ENCODE assay signal across 9 mouse cellular contexts in the genomic region with DNA sequence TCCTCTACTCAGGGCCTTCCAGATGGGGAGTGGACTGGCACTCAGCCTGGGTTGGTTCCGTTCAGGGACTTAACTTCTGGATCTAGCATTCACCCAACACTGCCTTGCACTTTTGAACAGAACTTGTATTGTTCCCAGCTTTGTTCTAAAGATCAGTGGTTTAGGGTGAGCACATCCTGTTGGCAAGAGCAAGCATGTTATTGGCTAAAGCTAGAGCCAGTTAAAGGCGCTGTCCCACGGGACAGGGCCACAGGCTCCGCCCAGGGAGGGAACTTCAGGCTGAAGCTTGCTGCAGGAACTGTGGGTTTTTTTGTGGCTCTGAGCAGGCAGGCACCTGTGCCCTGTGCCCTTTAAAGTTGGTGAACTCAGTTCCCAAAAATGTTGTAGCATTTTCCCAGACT. TPM values are rescaled to one million over a fixed set of nuclear protein-coding genes. Genes with fewer than 3 reads are reported as not detected.
DNase-seq lines count a peak whose midpoint lies in the region; ATAC-seq and TF ChIP-seq lines count a peak whose summit lies in the region.
"Had no signal": no experiment of that assay in that cellular context is flagged by ENCODE, and none has a peak within 500 bp of the region (broad histone marks: within the 10 kb centered on the region; RNA-seq: fewer than 3 reads in every experiment).

No protein-coding gene starts in this region.

- no peaks in the 10 kb centered on the region for H3K36me3 ChIP-seq in embryonic facial prominence, embryonic 14.5 days (ENCODE audit: control insufficient read depth, insufficient read depth, low read length)
- no peaks in the 10 kb centered on the region for H3K36me3 ChIP-seq in liver, postnatal 0 days (replicated peaks; ENCODE audit: insufficient read depth, low read length)
- no peaks in the 10 kb centered on the region for H3K36me3 ChIP-seq in spleen, adult 2 months (ENCODE audit: control insufficient read depth, insufficient read depth, low read length)
- H3K36me3 ChIP-seq: neural tube, embryonic 13.5 days had no signal

- no peak overlapping the region for H3K9ac ChIP-seq in embryonic facial prominence, embryonic 14.5 days (ENCODE audit: low read depth, low read length)
- peak overlapping the region; percentile 39 for H3K9ac ChIP-seq in liver, postnatal 0 days (replicated peaks)
- H3K9ac ChIP-seq: neural tube, embryonic 13.5 days had no signal

- DNase-seq in 3T3-L1 (ENCODE audit: low read depth, low spot score): peak; percentile 56
- peak; percentile 75 to 82 for DNase-seq in CD8-positive naive resting alpha-beta T cell, adult 2 months (ENCODE audit: low read depth in 2 of 2, low spot score in 2 of 2)
- peak; percentile 79 for DNase-seq in embryonic facial prominence, embryonic 14.5 days (ENCODE audit: low spot score)
- DNase-seq in heart, postnatal 4 days: peak; percentile 81
- peak; percentile 81 for DNase-seq in liver, postnatal 0 days
- DNase-seq in spleen, adult 2 months (ENCODE audit: low read depth in 1 of 2, low spot score in 2 of 2): peak; percentile 87 to 90
- no peak for DNase-seq in frontal cortex, postnatal 25 days (ENCODE audit: low spot score in 2 of 2)

- H3K4me1 ChIP-seq in embryonic facial prominence, embryonic 14.5 days (ENCODE audit: control insufficient read depth, insufficient read depth, low read length): no peaks in the 10 kb centered on the region
- H3K4me1 ChIP-seq in liver, postnatal 0 days (ENCODE audit: insufficient read depth): peaks cover 70% of the 10 kb centered on the region
- H3K4me1 ChIP-seq in spleen, adult 2 months (ENCODE audit: control insufficient read depth, insufficient read depth, insufficient read length): peaks cover 40% of the 10 kb centered on the region
- H3K4me1 ChIP-seq: neural tube, embryonic 13.5 days had no signal

- peak; percentile 55; the same call in 1 of the 2 replicates for ATAC-seq in embryonic facial prominence, embryonic 14.5 days (ENCODE audit: low read depth)
- peak; percentile 76 for ATAC-seq in liver, postnatal 0 days
- ATAC-seq in erythroid progenitor cell, adult 5-6 weeks (replicated peaks; ENCODE audit: low FRiP score, poor library complexity, severe bottlenecking): no peak

- H3K27ac ChIP-seq in embryonic facial prominence, embryonic 14.5 days (replicated peaks; ENCODE audit: low read depth, low read length): no peak overlapping the region; the same call in 1 of the 2 replicates
- H3K27ac ChIP-seq in liver, postnatal 0 days (ENCODE audit: low read depth): peak overlapping the region; percentile 96
- peak overlapping the region; percentile 89 for H3K27ac ChIP-seq in spleen, adult 2 months (ENCODE audit: insufficient read depth, low read length)
- H3K27ac ChIP-seq: neural tube, embryonic 13.5 days had no signal

- no peaks in the 10 kb centered on the region for H3K27me3 ChIP-seq in embryonic facial prominence, embryonic 14.5 days (replicated peaks; ENCODE audit: control insufficient read depth, insufficient read depth, low read length)
- no peaks in the 10 kb centered on the region for H3K27me3 ChIP-seq in liver, postnatal 0 days (ENCODE audit: insufficient read depth, low read length)
- no peaks in the 10 kb centered on the region for H3K27me3 ChIP-seq in spleen, adult 2 months (ENCODE audit: control insufficient read depth, insufficient read depth, low read length)
- H3K27me3 ChIP-seq: neural tube, embryonic 13.5 days had no signal

- TF ChIP-seq POLR2A in spleen, adult 2 months (IDR thresholded peaks at IDR 0.05; ENCODE audit: low read depth, low read length): peak; percentile 71

- H3K9me3 ChIP-seq in embryonic facial prominence, embryonic 14.5 days (ENCODE audit: control insufficient read depth, low read length): no peaks in the 10 kb centered on the region
- H3K9me3 ChIP-seq in liver, postnatal 0 days (ENCODE audit: low read length): no peaks in the 10 kb centered on the region
- H3K9me3 ChIP-seq: neural tube, embryonic 13.5 days had no signal

- WGBS in embryonic facial prominence, embryonic 14.5 days: 40% methylated on average over 4 of the region's 4 CpGs
- WGBS in liver, postnatal 0 days (ENCODE audit: insufficient replicate concordance): 21% methylated on average over 4 of the region's 4 CpGs
- WGBS in spleen, adult 2 months: 3% methylated on average over 4 of the region's 4 CpGs

- no peak overlapping the region for H3K4me2 ChIP-seq in embryonic facial prominence, embryonic 14.5 days (ENCODE audit: low read depth, low read length)
- peak overlapping the region; percentile 33; the same call in 1 of the 2 replicates for H3K4me2 ChIP-seq in liver, postnatal 0 days (ENCODE audit: low read depth, low read length)
- H3K4me2 ChIP-seq: neural tube, embryonic 13.5 days had no signal

- no peak for TF ChIP-seq EP300 in liver, postnatal 0 days (IDR thresholded peaks at IDR 0.05; ENCODE audit: low read depth)

- no peak overlapping the region for H3K4me3 ChIP-seq in embryonic facial prominence, embryonic 14.5 days (ENCODE audit: low read depth, low read length)
- no peak overlapping the region for H3K4me3 ChIP-seq in liver, postnatal 0 days (ENCODE audit: low read depth, low read length)
- peak overlapping the region; percentile 36; the same call in 1 of the 2 replicates for H3K4me3 ChIP-seq in spleen, adult 2 months (ENCODE audit: extremely low read depth, insufficient read depth, insufficient read length)
- H3K4me3 ChIP-seq: neural tube, embryonic 13.5 days had no signal

- no peak; the same call in 1 of the 2 replicates for TF ChIP-seq CTCF in liver, postnatal 0 days (IDR thresholded peaks at IDR 0.05; ENCODE audit: low read depth)
- no peak for TF ChIP-seq CTCF in spleen, adult 2 months (IDR thresholded peaks at IDR 0.05; ENCODE audit: extremely low read depth, insufficient read depth, insufficient read length, insufficient replicate concordance)

RNA-seq across cellular contexts. Expression of a gene that starts 22.9 kb away (rescaled TPM):
- polyA plus RNA-seq in embryonic facial prominence, embryonic 14.5 days (2014; fragmentation: Nextera tagmentation; extraction: Ambion mirVana): 93.8 and 107 TPM in 2 replicates
- total RNA-seq in heart, postnatal 4 days (2021): 10 to 100 TPM; 56.6 to 66.4 TPM
- polyA plus RNA-seq in liver, postnatal 0 days (2015; fragmentation: Nextera tagmentation; extraction: Ambion mirVana): 250 and 269 TPM in 2 replicates
- 198 and 350 TPM in 2 replicates for polyA plus RNA-seq in spleen, adult 2 months (2012; rRNA removed)
- total RNA-seq in erythroid progenitor cell, adult 5-6 weeks (2015; ENCODE audit: low replicate concordance): 54.1 and 64.2 TPM in 2 replicates
- total RNA-seq in erythroid progenitor cell, adult 5-6 weeks (2017; ENCODE audit: low replicate concordance): 27.3 and 59.2 TPM in 2 replicates

RNA-seq across cellular contexts. Expression of a gene that starts 34.3 kb away (rescaled TPM):
- polyA plus RNA-seq in embryonic facial prominence, embryonic 14.5 days (2014; fragmentation: Nextera tagmentation; extraction: Ambion mirVana): 0.29 TPM in 1 of 2 replicates, not detected in the other
- total RNA-seq in heart, postnatal 4 days (2021): under 1 TPM in 1 of 2 experiments, not detected in 1; 0.11 TPM
- 0.99 and 1.4 TPM in 2 replicates for polyA plus RNA-seq in liver, postnatal 0 days (2015; fragmentation: Nextera tagmentation; extraction: Ambion mirVana)
- 1.2 TPM in 2 replicates for polyA plus RNA-seq in spleen, adult 2 months (2012; rRNA removed)
- total RNA-seq in erythroid progenitor cell, adult 5-6 weeks (2015; ENCODE audit: low replicate concordance): 0.84 and 4.0 TPM in 2 replicates
- total RNA-seq in erythroid progenitor cell, adult 5-6 weeks (2017; ENCODE audit: low replicate concordance): 0.90 TPM in 1 of 2 replicates, not detected in the other

Comparison
In these comparisons a context has a peak if more than half of its experiments do, and no peak if none do; other contexts are left out.
1. DNase-seq: peak in 3T3-L1 (single experiment), CD8-positive naive resting alpha-beta T cell, adult 2 months (2 of 2), embryonic facial prominence, embryonic 14.5 days (single experiment), heart, postnatal 4 days (single experiment), liver, postnatal 0 days (single experiment) and spleen, adult 2 months (2 of 2); none in frontal cortex, postnatal 25 days (0 of 2).